Mouse (Mus musculus): ENCODE data around the gene Slco3a1. TPM values are rescaled to one million over a fixed set of nuclear protein-coding genes. Genes with fewer than 3 reads are reported as not detected.

The Slco3a1 gene
- polyA plus RNA-seq, 1 experiment from 2014 or later, result 19.8 TPM

DNA sequence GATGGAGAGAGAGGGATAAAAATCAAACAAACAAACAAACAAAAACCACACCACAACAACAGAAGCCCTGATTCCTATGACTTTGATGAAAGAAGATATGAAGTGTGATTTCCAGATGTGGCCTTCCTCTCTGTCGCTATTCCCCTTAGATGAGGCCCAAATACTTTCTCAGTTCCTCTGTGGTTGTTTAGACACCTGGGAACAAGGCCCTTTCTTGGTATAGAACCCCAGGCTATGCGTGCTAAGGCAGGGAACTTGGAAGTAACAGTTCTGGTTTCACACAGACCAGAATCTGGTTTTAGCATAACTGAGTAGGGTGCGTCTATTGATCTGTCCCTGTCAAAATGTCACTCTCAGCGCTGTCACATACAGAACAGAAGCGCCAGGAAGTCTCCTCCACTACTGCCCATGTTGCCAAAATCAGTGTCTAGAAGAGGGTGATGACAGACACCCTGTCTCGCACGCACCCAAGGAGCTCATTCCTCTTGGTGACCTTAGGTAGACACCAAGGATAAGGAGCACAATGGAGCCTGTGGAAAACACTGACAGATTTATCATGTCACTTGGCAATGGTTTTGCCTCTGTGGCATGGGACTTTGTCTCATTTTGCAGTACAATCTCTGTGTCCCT lies 23.0 kb downstream of the Slco3a1 start:
- ATAC-seq (replicated peaks; ENCODE audit: low FRiP score, low read depth), result no peak
- Histone ChIP-seq H3K4me2 (ENCODE audit: low read length) (no peak overlapping the region), H3K9ac (ENCODE audit: low read depth, low read length) (no peak overlapping the region), H3K27ac (no peak overlapping the region), H3K27me3 (ENCODE audit: insufficient read depth, low read length) (no peaks in the 10 kb centered on the region), H3K4me3 (replicated peaks; ENCODE audit: low read depth, low read length) (no peak overlapping the region), H3K36me3 (ENCODE audit: insufficient read depth, low read length) (no peaks in the 10 kb centered on the region), H3K9me3 (replicated peaks; ENCODE audit: low read length) (no peaks in the 10 kb centered on the region), H3K4me1 (replicated peaks; ENCODE audit: insufficient read depth, low read length) (peaks cover 7% of the 10 kb centered on the region)
- no peak for DNase-seq (ENCODE audit: low spot score)
- WGBS, result 86% methylated on average over 7 of the region's 7 CpGs
- no peak for TF ChIP-seq CTCF (IDR thresholded peaks at IDR 0.05; ENCODE audit: low read depth)

DNA sequence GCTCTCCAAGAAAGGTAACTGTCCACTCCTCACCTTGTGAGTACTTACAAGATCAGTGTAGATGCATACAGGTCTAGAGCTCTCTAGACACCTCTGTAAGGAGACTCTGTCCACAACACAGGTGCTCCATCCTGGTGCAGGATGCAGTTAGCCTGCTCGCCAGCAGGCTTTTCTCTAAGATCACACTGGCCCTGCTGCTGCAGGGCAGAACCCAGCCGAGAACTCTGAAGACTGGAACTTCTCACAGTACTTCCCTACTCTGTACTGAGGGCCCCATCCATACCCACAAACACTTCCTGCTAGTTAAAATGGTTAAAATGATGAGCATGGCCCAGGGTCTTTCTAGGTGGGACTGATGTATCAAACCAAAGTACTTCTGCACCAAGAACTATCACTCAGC lies 24.7 kb downstream of the Slco3a1 start:
- H3K4me2 ChIP-seq (ENCODE audit: low read length), result no peak overlapping the region

DNA sequence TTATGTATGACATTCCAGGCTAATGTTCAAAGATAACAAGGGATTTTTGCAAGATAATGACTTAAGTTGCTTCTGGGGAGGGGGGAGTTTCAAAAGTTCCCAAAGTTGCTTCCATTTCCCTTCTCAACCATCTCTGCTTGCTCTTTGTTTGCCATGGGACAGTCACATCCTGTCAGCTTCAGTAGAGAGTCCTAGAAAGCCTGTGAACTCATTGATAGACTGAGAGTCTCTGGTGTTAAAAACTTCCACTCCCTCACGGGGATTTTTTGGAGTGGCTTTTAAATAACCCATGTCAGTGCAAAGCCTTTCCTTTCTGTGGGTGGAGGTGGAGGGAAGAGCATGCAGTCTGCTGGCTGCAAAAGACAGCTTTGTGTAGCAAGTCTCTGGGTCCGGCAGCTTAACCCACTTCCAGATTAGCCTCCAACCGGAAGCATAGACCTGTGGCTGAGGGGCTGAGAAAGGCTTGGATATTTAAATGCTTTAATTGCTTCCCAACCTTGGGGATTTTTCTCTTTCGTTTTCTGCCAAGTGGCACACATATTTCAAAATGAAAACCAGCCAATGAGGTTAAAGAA lies 25.3 kb downstream of the Slco3a1 start:
- H3K27ac ChIP-seq, result no peak overlapping the region
- no peak for ATAC-seq (replicated peaks; ENCODE audit: low FRiP score, low read depth)

More for the DNA sequence above, 24.7 kb downstream of the Slco3a1 start:
- H3K9ac ChIP-seq (ENCODE audit: low read depth, low read length), result no peak overlapping the region
- peaks cover 9% of the 10 kb centered on the region for H3K4me1 ChIP-seq (replicated peaks; ENCODE audit: insufficient read depth, low read length)
- DNase-seq (ENCODE audit: low spot score) (no peak), ATAC-seq (replicated peaks; ENCODE audit: low FRiP score, low read depth) (no peak)
- H3K9me3 ChIP-seq (replicated peaks; ENCODE audit: low read length), result no peaks in the 10 kb centered on the region
- no peak for TF ChIP-seq CTCF (IDR thresholded peaks at IDR 0.05; ENCODE audit: low read depth)
- 81% methylated on average over 2 of the region's 2 CpGs for WGBS
- no peak overlapping the region for H3K4me3 ChIP-seq (replicated peaks; ENCODE audit: low read depth, low read length)
- no peaks in the 10 kb centered on the region for H3K36me3 ChIP-seq (ENCODE audit: insufficient read depth, low read length)
- H3K27me3 ChIP-seq (ENCODE audit: insufficient read depth, low read length), result no peaks in the 10 kb centered on the region
- H3K27ac ChIP-seq, result no peak overlapping the region

DNA sequence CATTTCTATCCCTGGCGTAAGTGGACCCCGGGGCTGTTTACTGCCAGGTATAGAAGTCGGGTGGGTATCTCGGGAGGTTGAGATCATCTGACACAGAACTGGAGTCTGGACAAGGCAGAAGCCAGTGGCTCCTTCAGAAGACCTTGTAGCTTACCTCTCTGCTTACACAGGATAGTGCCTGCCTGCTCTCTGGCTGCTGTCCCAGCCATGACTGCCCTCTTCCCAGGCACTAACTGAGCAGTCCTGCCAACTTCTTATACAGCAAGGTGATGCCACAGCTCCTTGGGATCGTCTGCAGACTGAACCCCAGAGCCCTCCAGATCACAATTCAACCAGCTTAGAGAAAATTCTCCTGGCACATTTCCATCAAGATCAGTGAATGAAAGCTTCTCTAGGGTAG lies 26.4 kb downstream of the Slco3a1 start:
- DNase-seq (ENCODE audit: low spot score) (no peak), ATAC-seq (replicated peaks; ENCODE audit: low FRiP score, low read depth) (no peak)
- WGBS, result 79% methylated on average over 5 of the region's 5 CpGs

More for the DNA sequence above, 25.3 kb downstream of the Slco3a1 start:
- Histone ChIP-seq H3K4me2 (ENCODE audit: low read length) (no peak overlapping the region), H3K36me3 (ENCODE audit: insufficient read depth, low read length) (no peaks in the 10 kb centered on the region), H3K9ac (ENCODE audit: low read depth, low read length) (no peak overlapping the region), H3K9me3 (replicated peaks; ENCODE audit: low read length) (no peaks in the 10 kb centered on the region), H3K4me1 (replicated peaks; ENCODE audit: insufficient read depth, low read length) (peaks cover 16% of the 10 kb centered on the region), H3K4me3 (replicated peaks; ENCODE audit: low read depth, low read length) (no peak overlapping the region), H3K27me3 (ENCODE audit: insufficient read depth, low read length) (no peaks in the 10 kb centered on the region)
- WGBS, result 44% methylated on average over 4 of the region's 4 CpGs
- DNase-seq (ENCODE audit: low spot score), result no peak
- no peak for TF ChIP-seq CTCF (IDR thresholded peaks at IDR 0.05; ENCODE audit: low read depth)

DNA sequence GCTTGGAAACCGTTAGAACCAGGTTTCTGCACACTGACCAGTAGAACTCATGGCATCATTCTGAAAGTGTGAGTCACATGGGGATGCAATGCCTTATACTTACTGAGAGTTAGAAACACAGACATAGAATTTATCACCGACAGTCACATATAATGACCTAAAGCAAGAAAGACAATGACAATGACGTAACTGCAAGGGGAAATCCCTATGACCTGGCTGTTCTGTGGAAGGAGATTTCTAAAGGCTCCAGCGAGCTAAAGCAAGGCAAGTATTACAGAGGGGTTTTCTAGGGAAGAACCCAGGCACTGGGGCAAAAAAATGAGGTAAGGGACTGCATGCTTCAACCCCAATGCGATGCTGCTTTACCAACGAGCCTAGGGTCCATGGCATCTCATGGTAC lies 26.9 kb downstream of the Slco3a1 start:
- Histone ChIP-seq H3K4me3 (replicated peaks; ENCODE audit: low read depth, low read length) (no peak overlapping the region), H3K36me3 (ENCODE audit: insufficient read depth, low read length) (no peaks in the 10 kb centered on the region), H3K9me3 (replicated peaks; ENCODE audit: low read length) (no peaks in the 10 kb centered on the region), H3K27ac (no peak overlapping the region), H3K9ac (ENCODE audit: low read depth, low read length) (no peak overlapping the region), H3K4me1 (replicated peaks; ENCODE audit: insufficient read depth, low read length) (peaks cover 17% of the 10 kb centered on the region), H3K27me3 (ENCODE audit: insufficient read depth, low read length) (no peaks in the 10 kb centered on the region), H3K4me2 (ENCODE audit: low read length) (no peak overlapping the region)
- ATAC-seq (replicated peaks; ENCODE audit: low FRiP score, low read depth), result no peak
- DNase-seq (ENCODE audit: low spot score), result no peak
- no peak for TF ChIP-seq CTCF (IDR thresholded peaks at IDR 0.05; ENCODE audit: low read depth)
- 72% methylated on average over 6 of the region's 6 CpGs for WGBS

More for the DNA sequence above, 26.4 kb downstream of the Slco3a1 start:
- no peak for TF ChIP-seq CTCF (IDR thresholded peaks at IDR 0.05; ENCODE audit: low read depth)
- H3K4me2 ChIP-seq (ENCODE audit: low read length), result no peak overlapping the region
- H3K9me3 ChIP-seq (replicated peaks; ENCODE audit: low read length), result no peaks in the 10 kb centered on the region
- H3K27ac ChIP-seq, result no peak overlapping the region
- H3K4me1 ChIP-seq (replicated peaks; ENCODE audit: insufficient read depth, low read length), result peaks cover 17% of the 10 kb centered on the region
- no peak overlapping the region for H3K4me3 ChIP-seq (replicated peaks; ENCODE audit: low read depth, low read length)
- H3K27me3 ChIP-seq (ENCODE audit: insufficient read depth, low read length), result no peaks in the 10 kb centered on the region
- no peak overlapping the region for H3K9ac ChIP-seq (ENCODE audit: low read depth, low read length)
- no peaks in the 10 kb centered on the region for H3K36me3 ChIP-seq (ENCODE audit: insufficient read depth, low read length)

DNA sequence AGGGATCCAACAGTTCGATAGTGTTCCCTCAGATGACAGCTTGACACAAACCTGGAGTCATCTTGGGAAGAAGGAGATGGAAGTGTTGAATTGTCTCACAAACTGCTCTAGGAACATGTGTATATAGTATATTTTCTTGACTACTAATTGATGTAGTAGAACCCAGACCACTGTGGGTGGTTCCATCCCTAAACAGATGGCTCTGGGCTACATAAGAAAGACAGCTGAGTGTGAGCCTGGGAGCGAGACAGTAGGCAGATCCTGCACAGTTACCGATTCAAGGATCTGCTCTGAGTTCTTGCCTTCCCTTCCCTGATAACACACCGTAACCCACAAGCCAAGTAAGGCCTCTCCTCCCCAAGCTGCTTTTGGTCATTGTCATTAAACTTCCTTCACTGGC lies 28.6 kb downstream of the Slco3a1 start:
- Histone ChIP-seq H3K9ac (ENCODE audit: low read depth, low read length) (no peak overlapping the region), H3K4me1 (replicated peaks; ENCODE audit: insufficient read depth, low read length) (peaks cover 17% of the 10 kb centered on the region), H3K36me3 (ENCODE audit: insufficient read depth, low read length) (no peaks in the 10 kb centered on the region), H3K4me3 (replicated peaks; ENCODE audit: low read depth, low read length) (no peak overlapping the region), H3K27ac (no peak overlapping the region), H3K27me3 (ENCODE audit: insufficient read depth, low read length) (no peaks in the 10 kb centered on the region), H3K9me3 (replicated peaks; ENCODE audit: low read length) (no peaks in the 10 kb centered on the region), H3K4me2 (ENCODE audit: low read length) (no peak overlapping the region)
- no peak for ATAC-seq (replicated peaks; ENCODE audit: low FRiP score, low read depth)
- TF ChIP-seq CTCF (IDR thresholded peaks at IDR 0.05; ENCODE audit: low read depth), result no peak
- WGBS, result 94% methylated on average over 4 of the region's 4 CpGs
- no peak for DNase-seq (ENCODE audit: low spot score)

Data from kidney, postnatal 0 days (tissue).